Mouse (Mus musculus) intestine, embryonic 15.5 days (tissue): Measurements from ENCODE around the gene Rabgap1l. TPM values are rescaled to one million over a fixed set of nuclear protein-coding genes. Genes with fewer than 3 reads are reported as not detected.

Source experiments
- ATAC-seq: fragments of 200-750 bp; cut with Nextera tagmentation; 2 replicates; pipeline ENCODE4 v1.8.0; 2017; ENCODE audit warnings: moderate TSS enrichment, moderate library complexity
- H3K27ac ChIP-seq: fragments of 300-500 bp; sonication (generic); 2 replicates; pipeline ENCODE4 v1.5.1; 2015; ENCODE audit warnings: mild to moderate bottlenecking, inconsistent platforms
- H3K27me3 ChIP-seq: fragments of 300-500 bp; sonication (generic); replicated peaks from 2 replicates; pipeline ENCODE4 v1.6.1; 2015; ENCODE audit warnings: inconsistent platforms
- H3K36me3 ChIP-seq: fragments of 300-500 bp; sonication (generic); 2 replicates; pipeline ENCODE4 v1.6.1; 2015; ENCODE audit warnings: inconsistent platforms
- H3K4me1 ChIP-seq: fragments of 300-500 bp; sonication (generic); replicated peaks from 2 replicates; pipeline ENCODE4 v1.6.1; 2015; ENCODE audit warnings: inconsistent platforms
- H3K4me2 ChIP-seq: fragments of 300-500 bp; sonication (generic); replicated peaks from 2 replicates; pipeline ENCODE4 v1.6.1; 2015; ENCODE audit warnings: mild to moderate bottlenecking, inconsistent platforms
- H3K4me3 ChIP-seq: fragments of 300-500 bp; sonication (generic); replicated peaks from 2 replicates; pipeline ENCODE4 v1.5.1; 2015; ENCODE audit warnings: inconsistent platforms
- H3K9ac ChIP-seq: fragments of 300-500 bp; sonication (generic); 2 replicates; pipeline ENCODE4 v1.6.1; 2015; ENCODE audit warnings: inconsistent platforms
- H3K9me3 ChIP-seq: fragments of 300-500 bp; sonication (generic); 2 replicates; pipeline ENCODE4 v1.6.1; 2016; ENCODE audit warnings: inconsistent platforms
- WGBS: fragments of 180-500 bp; shearing (Covaris S2); methylation state at CpG from one replicate; pipeline ENCODE4 v1.1.7; 2015; 5-methylcytosine and 5-hydroxymethylcytosine counted together
- polyA plus RNA-seq: library from polyadenylated mRNA; unstranded; fragments of >200 nt; fragmentation: Nextera tagmentation; extraction: Ambion mirVana; gene quantifications from 2 replicates; pipeline ENCODE4 v1.2.1, GENCODE M21; 2015

Rabgap1l gene
- polyA plus RNA-seq, 1 experiment from 2014 or later = 17.3 TPM

DNA sequence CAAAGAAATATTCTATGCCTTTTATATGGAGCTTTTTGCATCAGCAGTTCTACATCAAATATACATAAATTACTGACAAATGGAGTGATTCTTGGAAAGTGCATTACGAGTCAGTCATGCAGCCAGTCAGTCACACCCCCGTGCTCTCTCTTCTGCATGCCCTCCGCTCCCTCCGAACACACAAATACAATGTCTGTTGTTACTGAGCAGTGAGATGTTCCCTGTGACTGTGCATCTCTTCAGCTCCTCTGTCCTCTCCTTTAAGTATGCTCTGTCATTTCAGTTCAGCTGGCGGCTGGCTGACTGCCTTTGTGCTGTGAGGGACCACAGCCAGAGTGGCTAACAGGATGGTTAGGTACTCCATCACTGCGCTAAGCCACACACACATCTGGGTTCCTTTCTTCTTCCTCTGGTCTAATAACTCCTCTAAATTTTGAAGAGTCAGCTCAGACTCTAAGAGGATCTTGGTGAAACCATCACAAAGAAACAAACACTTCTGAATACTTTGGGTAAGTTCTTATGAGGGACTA is 488.0 kb downstream of the Rabgap1l start:
- Histone ChIP-seq H3K27me3 (no peaks in the 10 kb centered on the region), H3K9ac (no peak overlapping the region), H3K4me3 (no peak overlapping the region), H3K36me3 (no peaks in the 10 kb centered on the region), H3K9me3 (no peaks in the 10 kb centered on the region), H3K27ac (no peak overlapping the region), H3K4me1 (peaks cover 5% of the 10 kb centered on the region), H3K4me2 (no peak overlapping the region)
- no peak for ATAC-seq
- 83% methylated on average over 6 of the region's 6 CpGs for WGBS

DNA sequence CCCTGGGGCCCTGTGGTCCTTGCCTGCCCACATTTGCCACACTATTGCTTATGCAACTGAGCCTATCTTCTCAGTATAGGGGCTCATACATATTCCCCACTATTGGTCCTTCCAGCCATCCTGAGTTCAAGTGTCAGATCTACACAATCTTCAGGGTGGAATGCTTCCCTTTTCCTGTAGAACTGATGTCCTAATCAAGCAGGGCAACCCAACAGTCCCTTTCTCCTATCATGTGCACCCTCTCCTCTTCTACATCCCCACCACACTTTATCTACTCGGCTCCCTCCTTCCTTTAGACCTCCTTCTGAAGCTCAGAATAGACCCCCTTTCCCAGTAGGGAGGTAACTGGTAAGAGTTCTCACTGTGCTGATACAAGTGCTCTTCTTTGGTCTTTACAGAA is 490.7 kb downstream of the Rabgap1l start:
- Histone ChIP-seq H3K9ac (no peak overlapping the region), H3K4me2 (no peak overlapping the region), H3K9me3 (no peaks in the 10 kb centered on the region), H3K27me3 (no peaks in the 10 kb centered on the region), H3K4me3 (no peak overlapping the region), H3K27ac (no peak overlapping the region), H3K4me1 (peaks cover 4% of the 10 kb centered on the region; the same call in 1 of the 2 replicates), H3K36me3 (no peaks in the 10 kb centered on the region)
- no peak for ATAC-seq
- WGBS = 84% methylated on average over 1 of the region's 1 CpGs

DNA sequence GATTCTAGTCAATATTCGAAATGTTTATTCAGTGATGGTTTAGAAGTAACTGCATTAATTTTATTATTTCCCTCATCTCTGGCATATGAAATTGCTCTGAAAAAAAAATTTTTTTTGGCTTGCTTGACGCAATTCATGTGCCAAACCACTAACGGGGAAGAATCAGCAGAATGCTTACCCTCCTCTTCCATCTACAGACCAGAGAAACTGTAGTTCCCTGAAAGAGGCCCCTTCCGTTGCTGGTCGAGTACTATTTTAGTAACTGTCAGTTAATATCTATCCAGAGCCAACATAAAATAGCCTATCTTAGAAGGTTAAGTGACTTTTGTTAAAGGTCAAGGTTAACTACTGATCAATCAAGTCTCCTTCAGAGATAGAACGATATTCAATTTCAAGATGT is 491.9 kb downstream of the Rabgap1l start:
- 69% methylated on average over 6 of the region's 6 CpGs for WGBS
- Histone ChIP-seq H3K36me3 (no peaks in the 10 kb centered on the region), H3K4me1 (no peaks in the 10 kb centered on the region), H3K27ac (no peak overlapping the region), H3K9ac (no peak overlapping the region), H3K27me3 (no peaks in the 10 kb centered on the region), H3K4me2 (no peak overlapping the region), H3K4me3 (no peak overlapping the region), H3K9me3 (no peaks in the 10 kb centered on the region)
- ATAC-seq = no peak

DNA sequence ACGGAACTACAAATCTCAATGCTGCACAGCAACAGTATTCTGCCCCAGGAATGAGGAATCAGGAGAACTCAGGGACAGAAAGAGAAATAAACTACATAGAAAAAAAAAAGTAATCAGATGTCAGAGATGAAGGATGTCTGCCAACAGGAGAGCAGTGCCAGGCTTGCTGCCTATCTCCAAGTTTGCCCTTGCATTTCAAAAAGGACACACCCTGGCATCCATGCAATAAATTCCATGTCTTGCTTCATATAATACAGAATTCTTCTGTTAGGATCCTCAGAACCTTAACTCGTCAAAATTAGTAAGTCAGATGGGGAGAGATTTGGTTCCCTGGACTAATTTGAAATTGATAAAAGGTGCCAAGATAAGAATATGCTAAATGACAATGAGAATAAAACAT is 492.3 kb downstream of the Rabgap1l start:
- Histone ChIP-seq H3K36me3 (no peaks in the 10 kb centered on the region), H3K27me3 (no peaks in the 10 kb centered on the region), H3K27ac (no peak overlapping the region), H3K4me1 (no peaks in the 10 kb centered on the region), H3K9ac (no peak overlapping the region), H3K9me3 (no peaks in the 10 kb centered on the region), H3K4me2 (no peak overlapping the region), H3K4me3 (no peak overlapping the region)
- 88% methylated on average over 2 of the region's 2 CpGs for WGBS
- no peak for ATAC-seq

DNA sequence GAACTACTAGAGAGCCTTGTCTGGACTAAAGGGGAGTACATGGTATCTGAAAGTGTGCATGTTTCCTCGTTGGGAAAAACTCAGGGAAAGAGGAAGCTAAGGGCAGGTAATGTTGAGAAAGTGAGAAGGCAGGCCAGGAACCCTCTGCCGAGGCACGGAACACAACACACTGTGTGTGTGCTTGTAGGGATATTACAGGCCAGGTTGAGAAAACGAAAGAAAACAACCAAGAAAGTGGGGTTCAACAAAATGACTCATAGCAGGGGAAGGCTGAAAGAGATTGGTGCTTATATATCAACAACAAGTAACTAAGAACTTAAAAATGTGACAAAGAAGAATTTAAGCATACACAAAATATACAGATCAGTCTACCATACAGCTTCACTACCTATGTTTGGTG is 493.0 kb downstream of the Rabgap1l start:
- 74% methylated on average over 4 of the region's 4 CpGs for WGBS
- Histone ChIP-seq H3K4me1 (no peaks in the 10 kb centered on the region), H3K9ac (no peak overlapping the region), H3K4me3 (no peak overlapping the region), H3K27me3 (no peaks in the 10 kb centered on the region), H3K9me3 (no peaks in the 10 kb centered on the region), H3K27ac (no peak overlapping the region), H3K4me2 (no peak overlapping the region), H3K36me3 (no peaks in the 10 kb centered on the region)
- ATAC-seq = no peak

DNA sequence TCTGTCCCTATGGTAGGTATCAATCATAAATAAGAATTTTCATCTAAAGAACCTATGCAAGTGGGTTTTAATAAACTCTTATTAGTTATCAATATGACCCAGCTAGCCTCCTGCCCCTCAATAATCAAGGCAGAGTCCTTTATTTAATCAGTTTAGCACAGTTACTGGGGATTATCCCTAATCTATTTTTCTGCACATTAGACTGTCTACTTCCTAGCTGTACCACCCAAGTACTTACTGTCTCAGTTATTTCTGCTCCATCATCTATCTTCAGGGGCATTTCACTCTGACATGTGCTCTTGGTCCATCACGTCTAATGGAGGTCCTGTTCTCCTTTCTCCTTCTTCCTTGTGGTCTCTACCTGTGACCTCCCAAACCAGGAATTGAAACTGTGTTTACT is 494.1 kb downstream of the Rabgap1l start:
- Histone ChIP-seq H3K9ac (no peak overlapping the region), H3K4me2 (no peak overlapping the region), H3K27ac (no peak overlapping the region), H3K4me3 (no peak overlapping the region), H3K4me1 (no peaks in the 10 kb centered on the region), H3K9me3 (no peaks in the 10 kb centered on the region), H3K27me3 (no peaks in the 10 kb centered on the region), H3K36me3 (no peaks in the 10 kb centered on the region)
- 68% methylated on average over 1 of the region's 1 CpGs for WGBS
- ATAC-seq = no peak

DNA sequence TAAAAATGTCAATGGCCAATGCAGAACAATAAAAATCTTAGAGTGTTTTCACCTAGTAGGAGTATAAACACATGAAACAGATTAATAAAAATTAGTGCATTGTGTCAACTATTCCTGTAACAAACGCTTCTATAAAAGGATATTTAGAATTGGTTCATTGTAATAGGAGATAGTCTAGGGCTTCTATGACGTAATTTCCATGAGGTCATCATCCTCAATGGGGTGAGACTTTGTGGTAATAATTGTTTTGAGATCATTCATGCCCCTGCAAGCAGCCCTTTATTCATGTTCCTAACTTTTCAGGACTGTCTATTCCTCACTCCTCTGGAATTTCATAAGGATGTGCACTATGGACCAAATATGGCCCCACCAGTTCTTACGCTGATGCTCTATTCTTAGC is 495.3 kb downstream of the Rabgap1l start:
- no peaks in the 10 kb centered on the region for H3K9me3 ChIP-seq
- no peak overlapping the region for H3K4me2 ChIP-seq
- H3K27me3 ChIP-seq = no peaks in the 10 kb centered on the region
- H3K4me1 ChIP-seq = no peaks in the 10 kb centered on the region
- H3K4me3 ChIP-seq = no peak overlapping the region
- H3K36me3 ChIP-seq = no peaks in the 10 kb centered on the region
- H3K27ac ChIP-seq = no peak overlapping the region
- no peak overlapping the region for H3K9ac ChIP-seq
- 89% methylated on average over 3 of the region's 3 CpGs for WGBS
- no peak for ATAC-seq

DNA sequence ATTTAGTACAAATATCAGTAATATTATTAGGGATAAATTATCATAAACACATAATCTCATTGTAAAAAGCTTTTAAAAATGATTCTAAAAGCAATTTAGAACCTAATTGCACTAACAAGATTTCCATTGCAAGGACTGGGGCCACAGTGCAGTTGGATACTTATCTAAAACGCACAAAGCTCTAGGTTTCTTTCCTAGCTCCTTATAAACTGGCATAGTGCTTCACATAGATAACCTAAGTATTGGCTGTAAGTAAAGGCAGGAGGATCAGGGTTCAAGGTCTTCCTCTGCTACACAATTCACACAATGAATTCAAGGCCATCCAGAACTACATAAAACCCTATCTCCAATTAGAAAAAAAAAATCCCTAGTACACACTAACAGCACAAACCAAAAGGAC is 497.7 kb downstream of the Rabgap1l start:
- Histone ChIP-seq H3K4me2 (no peak overlapping the region), H3K9me3 (no peaks in the 10 kb centered on the region), H3K36me3 (no peaks in the 10 kb centered on the region), H3K9ac (no peak overlapping the region), H3K27ac (no peak overlapping the region), H3K4me1 (no peaks in the 10 kb centered on the region), H3K27me3 (no peaks in the 10 kb centered on the region), H3K4me3 (no peak overlapping the region)
- ATAC-seq = no peak
- 70% methylated on average over 1 of the region's 1 CpGs for WGBS

DNA sequence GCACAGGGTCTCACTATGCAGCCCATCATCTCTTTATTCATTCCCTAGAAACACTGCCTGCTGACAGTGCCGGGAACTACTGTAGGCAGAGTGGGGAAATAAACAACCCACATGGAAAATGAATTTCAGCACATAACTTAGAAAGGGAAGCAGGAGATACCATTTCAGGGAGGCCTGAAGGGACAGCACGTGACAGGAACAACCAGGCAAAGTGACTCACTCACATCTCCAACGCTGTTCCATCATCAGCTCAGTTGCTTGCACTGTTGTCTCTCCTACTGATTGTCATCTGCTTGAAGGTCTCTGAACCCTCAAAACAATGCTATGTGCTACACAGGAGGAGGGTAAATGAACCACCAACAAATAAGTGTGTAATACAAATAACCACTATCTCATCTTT is 499.5 kb downstream of the Rabgap1l start:
- no peak for ATAC-seq
- H3K9me3 ChIP-seq = no peaks in the 10 kb centered on the region
- no peak overlapping the region for H3K4me2 ChIP-seq
- H3K36me3 ChIP-seq = no peaks in the 10 kb centered on the region
- H3K4me1 ChIP-seq = no peaks in the 10 kb centered on the region
- WGBS = 68% methylated on average over 3 of the region's 3 CpGs
- no peak overlapping the region for H3K4me3 ChIP-seq
- no peaks in the 10 kb centered on the region for H3K27me3 ChIP-seq
- H3K9ac ChIP-seq = no peak overlapping the region
- H3K27ac ChIP-seq = no peak overlapping the region

DNA sequence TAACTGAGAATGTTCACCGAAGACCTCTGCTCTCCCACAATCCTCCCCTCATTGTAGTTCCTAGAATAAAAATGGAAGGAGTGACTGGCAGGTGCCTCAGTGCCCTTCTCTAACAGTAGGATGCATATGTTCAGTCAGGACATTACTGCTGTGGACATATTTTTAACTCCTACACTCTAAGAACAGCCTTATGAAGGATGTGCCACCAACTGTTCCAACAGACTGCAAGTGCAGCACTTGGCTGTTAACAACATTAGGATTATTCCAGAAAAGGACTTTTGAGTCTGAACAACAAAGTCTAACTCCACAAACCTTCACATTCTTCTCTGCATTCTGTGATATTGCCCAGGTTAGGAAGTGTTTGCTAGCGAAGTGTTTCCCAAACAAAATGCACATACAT is 501.0 kb downstream of the Rabgap1l start:
- no peak for ATAC-seq

DNA sequence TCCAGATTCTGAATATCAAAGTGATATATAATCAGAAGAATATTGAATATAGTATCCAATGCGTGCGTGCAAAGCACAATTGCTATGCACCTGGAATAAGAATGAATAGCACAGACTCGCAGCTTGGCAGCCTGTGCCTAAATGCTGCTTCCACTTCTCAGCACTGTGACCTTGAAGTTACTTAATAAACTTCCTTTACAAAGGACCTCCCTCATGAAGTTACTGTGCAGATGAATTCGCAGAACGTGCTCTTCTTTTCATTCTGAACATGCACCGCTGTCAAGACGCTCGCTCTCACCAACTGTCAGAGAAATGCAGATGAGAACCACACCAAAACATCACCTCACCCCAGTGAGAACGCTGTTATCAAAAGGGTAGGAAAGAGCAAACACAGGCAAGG is 502.8 kb downstream of the Rabgap1l start:
- H3K9me3 ChIP-seq = no peaks in the 10 kb centered on the region
- no peak overlapping the region for H3K4me2 ChIP-seq
- H3K36me3 ChIP-seq = no peaks in the 10 kb centered on the region
- no peak overlapping the region for H3K27ac ChIP-seq
- WGBS = 59% methylated on average over 9 of the region's 9 CpGs
- H3K9ac ChIP-seq = no peak overlapping the region
- H3K4me1 ChIP-seq = no peaks in the 10 kb centered on the region
- ATAC-seq = no peak
- no peak overlapping the region for H3K4me3 ChIP-seq
- H3K27me3 ChIP-seq = no peaks in the 10 kb centered on the region

More for the DNA sequence above, 501.0 kb downstream of the Rabgap1l start:
- Histone ChIP-seq H3K4me2 (no peak overlapping the region), H3K27me3 (no peaks in the 10 kb centered on the region), H3K4me1 (no peaks in the 10 kb centered on the region), H3K36me3 (no peaks in the 10 kb centered on the region), H3K27ac (no peak overlapping the region), H3K9ac (no peak overlapping the region), H3K4me3 (no peak overlapping the region), H3K9me3 (no peaks in the 10 kb centered on the region)
- 91% methylated on average over 2 of the region's 2 CpGs for WGBS

DNA sequence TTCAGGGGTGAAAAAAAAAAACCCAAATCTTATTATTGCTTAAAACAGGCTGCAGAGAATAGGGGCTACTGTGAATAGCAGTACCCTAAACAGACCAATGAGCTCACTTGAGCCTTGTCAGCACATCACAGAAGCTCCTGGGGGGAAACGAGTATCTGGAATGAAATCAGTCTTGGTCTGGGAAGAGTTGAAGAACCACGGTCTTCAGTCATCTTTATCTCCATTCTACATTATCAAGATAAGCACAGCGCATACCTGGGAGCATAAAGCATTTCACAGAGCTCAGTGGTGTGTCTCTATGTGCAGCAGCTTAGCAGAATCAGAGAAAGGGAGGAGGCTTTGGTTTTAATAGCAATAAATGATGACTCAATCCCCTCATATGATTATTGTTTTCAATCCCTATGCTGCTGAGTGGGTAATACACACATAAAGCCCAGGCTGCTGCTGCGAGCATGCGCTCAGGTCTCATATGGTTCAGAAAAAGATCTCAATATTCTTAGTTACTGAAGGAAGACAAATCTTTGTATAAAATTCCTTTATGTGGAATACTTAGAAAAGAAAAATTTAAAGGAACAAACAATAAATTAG is 505.9 kb downstream of the Rabgap1l start:
- no peak overlapping the region for H3K9ac ChIP-seq
- H3K4me1 ChIP-seq = no peaks in the 10 kb centered on the region
- no peak overlapping the region for H3K4me2 ChIP-seq
- no peaks in the 10 kb centered on the region for H3K36me3 ChIP-seq
- no peak overlapping the region for H3K4me3 ChIP-seq
- no peaks in the 10 kb centered on the region for H3K27me3 ChIP-seq
- H3K27ac ChIP-seq = no peak overlapping the region
- no peaks in the 10 kb centered on the region for H3K9me3 ChIP-seq
- ATAC-seq = no peak
- 56% methylated on average over 5 of the region's 5 CpGs for WGBS

DNA sequence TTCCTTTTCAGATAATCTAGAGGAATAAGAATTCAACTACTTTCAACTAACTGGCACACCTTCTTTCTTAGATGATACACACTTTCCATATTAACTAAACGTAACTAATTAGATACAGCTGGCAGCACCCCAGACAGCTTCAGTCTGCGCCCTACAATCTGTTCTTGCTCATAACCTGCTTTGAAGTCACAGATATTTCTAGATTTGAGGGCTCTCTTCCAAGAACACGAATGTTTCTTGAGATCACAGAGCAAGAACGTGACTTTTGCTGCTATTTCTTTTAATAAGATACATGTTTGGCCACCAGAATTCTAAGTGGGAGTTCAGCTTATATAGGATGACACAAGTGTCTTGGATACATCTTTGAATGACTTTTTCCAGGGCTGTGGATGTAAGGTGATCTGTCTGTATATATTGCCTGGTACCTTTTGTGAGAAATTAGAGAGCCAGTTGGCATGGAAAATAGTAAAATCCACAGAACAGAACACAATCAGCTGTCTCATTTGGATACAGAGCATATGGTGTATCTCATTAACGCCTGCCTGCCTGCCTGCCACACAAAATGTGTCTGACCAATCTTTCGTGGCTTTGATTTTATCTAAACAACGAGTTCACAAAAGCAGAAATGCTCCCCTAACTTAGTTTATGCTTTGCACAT is 506.5 kb downstream of the Rabgap1l start:
- no peak overlapping the region for H3K9ac ChIP-seq
- no peak overlapping the region for H3K27ac ChIP-seq
- no peaks in the 10 kb centered on the region for H3K4me1 ChIP-seq
- no peaks in the 10 kb centered on the region for H3K36me3 ChIP-seq
- no peak overlapping the region for H3K4me2 ChIP-seq
- H3K27me3 ChIP-seq = no peaks in the 10 kb centered on the region
- no peak for ATAC-seq
- H3K9me3 ChIP-seq = no peaks in the 10 kb centered on the region
- no peak overlapping the region for H3K4me3 ChIP-seq
- WGBS = 59% methylated on average over 7 of the region's 7 CpGs
